In genomic region chr1:151548896-151549610, GRCm38 (mm10) we compare ENCODE assay signal across 16 mouse cellular contexts. TPM values are rescaled to one million over a fixed set of nuclear protein-coding genes. Genes with fewer than 3 reads are reported as not detected.
DNase-seq lines count a peak whose midpoint lies in the region; ATAC-seq and TF ChIP-seq lines count a peak whose summit lies in the region.
"Had no signal": no experiment of that assay in that cellular context is flagged by ENCODE, and none has a peak within 500 bp of the region (broad histone marks: within the 10 kb centered on the region; RNA-seq: fewer than 3 reads in every experiment).

No protein-coding gene starts in this region.

- TF ChIP-seq POLR2A in MEL (IDR thresholded peaks at IDR 0.05; ENCODE audit: control insufficient read depth in 1 of 2, insufficient read depth in 1 of 2, low read depth in 1 of 2, low read length in 2 of 2, poor library complexity in 1 of 2) = no peak

- ATAC-seq in embryonic facial prominence, embryonic 14.5 days (ENCODE audit: low read depth) = no peak
- no peak for ATAC-seq in liver, embryonic 12.5 days
- ATAC-seq in frontal cortex, adult (ENCODE audit: low TSS enrichment) = no peak
- ATAC-seq: forebrain, embryonic 14.5 days had no signal

- H3K27ac ChIP-seq in embryonic facial prominence, embryonic 14.5 days (replicated peaks; ENCODE audit: low read depth, low read length) = peak overlapping the region; percentile 30; the same call in 1 of the 2 replicates
- no peak overlapping the region for H3K27ac ChIP-seq in embryonic facial prominence, embryonic 10.5 days (replicated peaks)
- no peak overlapping the region for H3K27ac ChIP-seq in MEL (ENCODE audit: control insufficient read depth, low read depth, low read length)
- no peak overlapping the region for H3K27ac ChIP-seq in liver, embryonic 12.5 days
- H3K27ac ChIP-seq: hindbrain, embryonic 15.5 days; liver, embryonic 15.5 days had no signal

- H3K4me2 ChIP-seq in embryonic facial prominence, embryonic 14.5 days (ENCODE audit: low read depth, low read length) = no peak overlapping the region
- no peak overlapping the region for H3K4me2 ChIP-seq in liver, embryonic 12.5 days
- H3K4me2 ChIP-seq: heart, embryonic 15.5 days; hindbrain, embryonic 15.5 days; liver, embryonic 15.5 days had no signal

- H3K9me3 ChIP-seq in embryonic facial prominence, embryonic 14.5 days (ENCODE audit: control insufficient read depth, low read length) = no peaks in the 10 kb centered on the region
- H3K9me3 ChIP-seq in embryonic facial prominence, embryonic 10.5 days = no peaks in the 10 kb centered on the region
- no peaks in the 10 kb centered on the region for H3K9me3 ChIP-seq in MEL (replicated peaks; ENCODE audit: insufficient read depth, low read length)
- H3K9me3 ChIP-seq in liver, embryonic 12.5 days (replicated peaks) = no peaks in the 10 kb centered on the region
- H3K9me3 ChIP-seq: heart, embryonic 15.5 days; hindbrain, embryonic 15.5 days; liver, embryonic 15.5 days had no signal

- no peak for TF ChIP-seq EP300 in MEL (IDR thresholded peaks at IDR 0.05; ENCODE audit: low read depth in 1 of 2, low read length in 2 of 2)

- no peaks in the 10 kb centered on the region for H3K4me1 ChIP-seq in embryonic facial prominence, embryonic 14.5 days (ENCODE audit: control insufficient read depth, insufficient read depth, low read length)
- H3K4me1 ChIP-seq in embryonic facial prominence, embryonic 10.5 days = peaks cover 11% of the 10 kb centered on the region
- H3K4me1 ChIP-seq in MEL (ENCODE audit: control insufficient read depth in 1 of 2, insufficient read depth in 2 of 2, low read length in 2 of 2) = peaks cover 0 to 7% of the 10 kb centered on the region in 2 experiments; a peak in 1 of 4 replicates
- 0 out of 2 replicates have a peak, but pooled peaks cover 4% of the 10 kb centered on the region for H3K4me1 ChIP-seq in liver, embryonic 12.5 days
- H3K4me1 ChIP-seq: hindbrain, embryonic 15.5 days had no signal

- TF ChIP-seq CTCF in MEL (IDR thresholded peaks at IDR 0.05 in 2 of 3, conservative IDR thresholded peaks at IDR 0.05 in 1 of 3; ENCODE audit: control insufficient read depth in 1 of 3, insufficient read depth in 1 of 3, low read depth in 2 of 3, low read length in 3 of 3, poor library complexity in 1 of 3, severe bottlenecking in 1 of 3) = no peak

- peak; percentile 71 for DNase-seq in embryonic facial prominence, embryonic 14.5 days (ENCODE audit: low spot score)
- DNase-seq in embryonic facial prominence, embryonic 10.5 days (ENCODE audit: low spot score) = no peak
- no peak for DNase-seq in MEL (ENCODE audit: low read depth, low spot score)
- peak; percentile 43 for DNase-seq in kidney, adult 18-20 months
- DNase-seq in kidney, postnatal 36 days = peak; percentile 47
- DNase-seq in cerebellum, postnatal 25 days = no peak
- DNase-seq: cerebellum, adult 8-10 months; gastrocnemius, postnatal 36 days; right cerebral cortex, postnatal 14 days; thymus, postnatal 4 days had no signal

- no peaks in the 10 kb centered on the region for H3K36me3 ChIP-seq in embryonic facial prominence, embryonic 14.5 days (ENCODE audit: control insufficient read depth, insufficient read depth, low read length)
- no peaks in the 10 kb centered on the region for H3K36me3 ChIP-seq in embryonic facial prominence, embryonic 10.5 days (replicated peaks)
- peaks cover 0 to 5% of the 10 kb centered on the region in 2 experiments; a peak in 1 of 4 replicates for H3K36me3 ChIP-seq in MEL (ENCODE audit: control insufficient read depth in 1 of 2, insufficient read depth in 2 of 2, low read length in 2 of 2)
- no peaks in the 10 kb centered on the region for H3K36me3 ChIP-seq in liver, embryonic 12.5 days
- H3K36me3 ChIP-seq: heart, embryonic 15.5 days; hindbrain, embryonic 15.5 days; liver, embryonic 15.5 days had no signal

- WGBS in embryonic facial prominence, embryonic 14.5 days = 46% methylated on average over 8 of the region's 8 CpGs
- 79% methylated on average over 8 of the region's 8 CpGs for WGBS in embryonic facial prominence, embryonic 10.5 days
- 64% methylated on average over 8 of the region's 8 CpGs for WGBS in liver, embryonic 12.5 days (ENCODE audit: insufficient replicate concordance)

- no peaks in the 10 kb centered on the region for H3K79me2 ChIP-seq in MEL (ENCODE audit: control insufficient read depth, insufficient read depth, low read length, poor library complexity)

- TF ChIP-seq RAD21 in MEL (IDR thresholded peaks at IDR 0.05; ENCODE audit: low read depth, low read length) = no peak

- no peaks in the 10 kb centered on the region for H3K27me3 ChIP-seq in embryonic facial prominence, embryonic 14.5 days (replicated peaks; ENCODE audit: control insufficient read depth, insufficient read depth, low read length)
- H3K27me3 ChIP-seq in embryonic facial prominence, embryonic 10.5 days (replicated peaks; ENCODE audit: low read depth, poor library complexity, severe bottlenecking) = no peaks in the 10 kb centered on the region
- no peaks in the 10 kb centered on the region for H3K27me3 ChIP-seq in MEL (ENCODE audit: control insufficient read depth in 1 of 2, insufficient read depth in 2 of 2, low read length in 2 of 2)
- no peaks in the 10 kb centered on the region for H3K27me3 ChIP-seq in liver, embryonic 12.5 days (replicated peaks)
- H3K27me3 ChIP-seq: heart, embryonic 15.5 days; hindbrain, embryonic 15.5 days; liver, embryonic 15.5 days had no signal

- no peak overlapping the region for H3K4me3 ChIP-seq in embryonic facial prominence, embryonic 14.5 days (ENCODE audit: low read depth, low read length)
- no peak overlapping the region for H3K4me3 ChIP-seq in embryonic facial prominence, embryonic 10.5 days
- no peak overlapping the region for H3K4me3 ChIP-seq in MEL (ENCODE audit: control insufficient read depth in 1 of 2, insufficient read depth in 1 of 2, low read depth in 2 of 2, low read length in 2 of 2)
- no peak overlapping the region for H3K4me3 ChIP-seq in liver, embryonic 12.5 days
- H3K4me3 ChIP-seq: heart, embryonic 15.5 days; hindbrain, embryonic 15.5 days; liver, embryonic 15.5 days had no signal

- no peak overlapping the region for H3K9ac ChIP-seq in embryonic facial prominence, embryonic 14.5 days (ENCODE audit: low read depth, low read length)
- H3K9ac ChIP-seq in MEL (ENCODE audit: control insufficient read depth, low read depth, low read length, poor library complexity, severe bottlenecking) = no peak overlapping the region
- H3K9ac ChIP-seq in liver, embryonic 12.5 days = no peak overlapping the region
- H3K9ac ChIP-seq: heart, embryonic 15.5 days; hindbrain, embryonic 15.5 days; liver, embryonic 15.5 days had no signal

TF ChIP-seq in MEL, 35 proteins besides CTCF, POLR2A, EP300 and RAD21:
- TF ChIP-seq GATA1 (IDR thresholded peaks at IDR 0.05; ENCODE audit: low read depth, low read length) = peak; percentile 28
- peak; percentile 87 for TF ChIP-seq ZNF384 (IDR thresholded peaks at IDR 0.05; ENCODE audit: low read depth, low read length)
- no peak for TF ChIP-seq MEF2A (IDR thresholded peaks at IDR 0.05; ENCODE audit: extremely low read depth, insufficient replicate concordance, low read depth, low read length, poor library complexity, severe bottlenecking)

RNA-seq across cellular contexts. Expression of gene Fam129a, which starts 21.9 kb away (rescaled TPM):
- 12.2 and 16.3 TPM in 2 replicates for polyA plus RNA-seq in embryonic facial prominence, embryonic 14.5 days (2014; fragmentation: Nextera tagmentation; extraction: Ambion mirVana)
- 0.53 and 1.00 TPM in 2 replicates for polyA plus RNA-seq in embryonic facial prominence, embryonic 10.5 days (2016; fragmentation: Nextera tagmentation; extraction: Ambion mirVana)
- 3.1 and 7.4 TPM in 2 replicates for total RNA-seq in MEL (2012; rRNA removed)
- polyA plus RNA-seq in MEL (2012; ENCODE audit: insufficient read depth in 1 of 2, insufficient read length in 2 of 2, low read depth in 1 of 2, low replicate concordance in 2 of 2, missing spikeins in 1 of 2) = 10 to 100 TPM in 1 of 2 experiments, 1 to 10 TPM in 1; 8.8 to 67.5 TPM
- polyA plus RNA-seq in liver, embryonic 12.5 days (2016; fragmentation: Nextera tagmentation; extraction: Ambion mirVana) = 1.9 and 2.2 TPM in 2 replicates

RNA-seq across cellular contexts. Expression of gene Rnf2, which starts 48.3 kb away (rescaled TPM):
- polyA plus RNA-seq in embryonic facial prominence, embryonic 14.5 days (2014; fragmentation: Nextera tagmentation; extraction: Ambion mirVana) = 85.1 and 98.4 TPM in 2 replicates
- polyA plus RNA-seq in embryonic facial prominence, embryonic 10.5 days (2016; fragmentation: Nextera tagmentation; extraction: Ambion mirVana) = 115 TPM in 2 replicates
- total RNA-seq in MEL (2012; rRNA removed) = 30.1 and 30.7 TPM in 2 replicates
- 10 to 100 TPM; 27.5 to 78.2 TPM for polyA plus RNA-seq in MEL (2012; ENCODE audit: insufficient read depth in 1 of 2, insufficient read length in 2 of 2, low read depth in 1 of 2, low replicate concordance in 2 of 2, missing spikeins in 1 of 2)
- 35.2 and 35.4 TPM in 2 replicates for polyA plus RNA-seq in liver, embryonic 12.5 days (2016; fragmentation: Nextera tagmentation; extraction: Ambion mirVana)

Comparison
In these comparisons a context has a peak if more than half of its experiments do, and no peak if none do; other contexts are left out.
1. DNase-seq: peak in embryonic facial prominence, embryonic 14.5 days (single experiment), kidney, adult 18-20 months (single experiment) and kidney, postnatal 36 days (2 of 2); none in embryonic facial prominence, embryonic 10.5 days (single experiment), MEL (single experiment) and cerebellum, postnatal 25 days (0 of 2).